Mouse (Mus musculus) spleen, adult 12 weeks (tissue): ENCODE data around the gene Tbc1d16.
A peak's percentile ranks its signal among the peaks of the same experiment; 100 is the strongest.
"Not testable (repeated sequence)": the region's sequence is repeated elsewhere in the genome, so short reads cannot be mapped to it uniquely, and the experiment has no call there.

Experiments
- DNase-seq: peaks from one replicate; pipeline ENCODE4 v3.0.0; 2022; ENCODE audit warnings: low spot score

Gene Tbc1d16

DNA sequence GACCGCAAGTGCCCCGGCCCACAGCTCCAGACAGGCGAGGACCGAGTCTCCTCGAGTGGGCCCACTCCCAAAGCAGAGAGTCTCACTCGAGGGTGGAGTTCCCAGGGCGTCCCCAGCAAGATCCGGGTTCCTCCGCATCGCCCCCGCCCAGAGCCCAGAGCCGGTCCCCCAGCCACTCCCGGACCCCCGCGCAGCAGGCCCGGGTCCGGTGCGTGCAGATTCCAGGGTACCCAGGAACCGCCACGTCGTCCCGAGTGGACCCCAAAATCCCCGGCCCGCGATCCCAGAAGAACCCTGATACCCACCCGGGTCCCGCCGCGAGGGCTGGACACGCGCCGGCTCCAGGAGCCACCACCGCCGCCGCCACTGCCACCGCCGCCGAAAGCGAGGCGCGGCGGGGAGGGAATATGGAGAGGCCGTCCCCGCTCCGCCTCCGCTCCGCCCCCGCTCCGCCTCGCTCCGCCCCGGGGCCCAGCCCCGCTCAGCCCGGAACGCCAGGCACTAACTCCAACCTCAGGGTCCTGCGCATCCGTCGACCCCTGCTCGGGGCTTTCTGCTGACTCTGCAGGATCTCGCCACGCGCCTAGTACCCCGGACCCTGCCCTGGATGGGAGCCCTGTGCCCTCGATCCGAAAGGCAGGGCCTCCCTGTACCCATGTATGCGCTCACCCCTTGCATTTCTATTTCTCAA is at the start of gene Tbc1d16, which contains the start of gene Ccdc40:
Gene Tbc1d16 (minus strand): TSS at position 409 of the 691 bp plus-strand sequence.
Gene Ccdc40 (plus strand): TSS at position 482 of the 691 bp plus-strand sequence.
- peak; percentile 36 for DNase-seq

DNA sequence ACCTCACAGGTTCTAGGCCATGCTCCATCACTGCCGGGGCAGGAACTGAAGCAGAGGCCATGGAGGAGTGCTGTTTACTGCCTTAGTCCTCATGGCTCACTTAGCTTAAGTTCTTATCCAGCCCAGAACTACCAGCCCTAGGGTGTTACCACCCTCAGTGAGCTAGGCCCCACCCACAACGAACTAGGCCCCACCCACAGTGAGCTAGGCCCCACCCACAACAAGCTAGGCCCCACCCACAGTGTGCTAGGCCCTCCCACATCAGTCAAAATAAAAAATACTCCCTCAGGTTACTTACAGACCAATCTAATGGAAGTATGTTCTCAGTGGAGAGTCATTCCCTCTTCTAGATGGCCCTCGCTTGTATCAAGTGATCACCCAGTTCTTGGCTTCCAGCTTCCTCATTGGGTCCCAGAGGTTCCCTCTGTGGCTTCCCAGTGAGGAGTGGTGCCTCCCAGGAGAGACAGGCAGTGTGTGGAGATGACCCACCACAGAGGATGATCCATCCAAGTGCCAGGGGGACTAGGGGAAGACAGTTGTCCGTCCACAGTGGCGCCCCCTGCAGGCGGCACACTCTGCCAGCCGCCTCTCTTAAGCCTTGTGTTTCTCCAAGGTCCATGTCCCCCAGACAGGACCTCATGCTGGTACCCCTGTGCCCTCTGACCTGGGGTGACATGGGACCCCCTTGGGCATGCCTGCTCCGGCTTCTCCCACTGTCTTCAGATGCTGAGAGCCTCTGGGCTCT is 45.1 kb upstream of the Tbc1d16 start:
- DNase-seq, result no peak

DNA sequence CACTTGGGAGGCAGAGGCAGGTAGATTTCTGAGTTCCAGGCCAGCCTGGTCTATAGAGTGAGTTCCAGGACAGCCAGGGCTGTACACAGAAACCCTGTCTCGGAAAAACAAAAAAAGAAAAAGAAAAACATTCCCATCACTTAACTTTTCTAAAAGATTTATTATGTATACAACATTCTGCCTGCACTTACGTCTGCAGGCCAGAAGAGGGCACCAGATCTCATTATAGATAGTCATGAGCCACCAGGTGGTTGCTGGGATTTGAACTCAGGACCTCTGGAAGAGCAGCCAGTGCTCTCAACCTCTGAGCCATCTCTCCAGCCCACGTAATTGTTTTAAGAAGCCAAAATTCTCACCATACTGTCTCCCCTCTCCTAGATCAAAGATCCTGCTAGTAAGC is 44.2 kb upstream of the Tbc1d16 start:
- DNase-seq, result not testable (repeated sequence)

DNA sequence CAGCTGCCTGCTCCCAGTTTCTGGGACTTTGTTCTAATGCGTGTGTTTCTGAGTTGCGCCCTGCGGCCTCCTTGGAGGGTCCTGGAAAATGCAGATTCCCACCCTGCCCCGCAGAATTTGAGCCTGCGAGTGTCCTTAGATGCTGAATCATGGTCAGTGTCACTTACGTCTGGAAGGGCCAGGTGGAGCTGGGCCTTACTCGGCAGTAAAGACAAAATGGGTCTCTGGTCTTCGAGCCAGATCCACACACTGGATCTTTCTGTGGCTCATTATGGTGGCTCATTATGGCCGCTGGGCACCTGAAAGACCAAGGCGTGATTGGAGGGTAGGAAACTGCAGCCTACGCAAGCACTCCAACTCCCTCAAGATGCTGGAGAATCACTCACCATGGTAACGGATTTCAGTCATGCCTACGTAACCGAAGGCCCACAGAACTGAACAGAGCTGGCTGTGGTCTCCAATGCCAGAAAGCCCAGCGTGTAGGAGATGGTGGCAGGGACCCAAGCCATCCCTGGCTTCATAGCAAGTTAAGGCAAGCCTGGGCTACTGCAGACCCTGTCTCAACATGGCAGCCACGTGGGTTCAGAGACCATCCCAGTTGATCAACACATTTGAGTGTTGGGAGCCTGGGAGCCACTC is 40.4 kb upstream of the Tbc1d16 start:
- no peak for DNase-seq

DNA sequence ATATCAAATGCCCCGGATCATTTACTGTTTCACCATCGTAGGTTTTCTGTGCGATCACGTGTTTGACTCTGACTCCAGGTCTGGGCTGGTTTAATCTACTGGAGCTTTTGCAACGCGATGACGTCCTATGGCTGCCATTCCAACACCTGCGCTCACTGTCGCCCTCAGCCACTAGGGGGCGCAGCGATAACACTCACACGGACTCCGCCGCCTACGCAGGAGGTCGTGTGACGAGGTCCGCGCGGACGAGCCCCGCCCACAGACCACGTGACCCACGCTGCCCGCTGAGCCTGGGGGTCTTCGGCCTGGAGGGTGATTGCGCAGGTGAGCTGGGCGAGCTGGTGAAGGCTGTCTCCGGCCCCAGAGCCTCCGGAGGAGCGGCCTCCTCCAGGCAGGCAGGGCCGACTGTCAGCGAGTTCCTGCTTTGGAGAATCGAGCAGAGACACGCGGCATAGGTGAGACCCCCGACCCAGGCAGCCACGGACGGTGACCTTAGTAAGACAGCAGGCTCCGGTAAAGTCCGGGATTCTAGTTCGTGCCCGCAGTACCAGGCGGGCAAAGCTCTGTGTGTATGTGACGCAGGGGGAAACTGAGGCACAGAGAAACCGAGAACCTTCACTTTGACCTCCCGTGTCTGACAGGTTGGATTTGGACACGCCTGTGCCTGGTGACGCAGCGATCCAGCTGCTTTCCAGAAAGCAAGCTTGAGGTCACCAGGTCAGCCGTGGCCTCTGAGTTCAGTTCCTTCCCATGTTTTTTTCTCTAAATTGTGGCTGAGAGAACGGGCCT is 39.7 kb upstream of the Tbc1d16 start, which contains the start of gene Gaa:
Gene Gaa (plus strand): TSS at position 120 of the 789 bp plus-strand sequence.
- DNase-seq, result peak; percentile 90

DNA sequence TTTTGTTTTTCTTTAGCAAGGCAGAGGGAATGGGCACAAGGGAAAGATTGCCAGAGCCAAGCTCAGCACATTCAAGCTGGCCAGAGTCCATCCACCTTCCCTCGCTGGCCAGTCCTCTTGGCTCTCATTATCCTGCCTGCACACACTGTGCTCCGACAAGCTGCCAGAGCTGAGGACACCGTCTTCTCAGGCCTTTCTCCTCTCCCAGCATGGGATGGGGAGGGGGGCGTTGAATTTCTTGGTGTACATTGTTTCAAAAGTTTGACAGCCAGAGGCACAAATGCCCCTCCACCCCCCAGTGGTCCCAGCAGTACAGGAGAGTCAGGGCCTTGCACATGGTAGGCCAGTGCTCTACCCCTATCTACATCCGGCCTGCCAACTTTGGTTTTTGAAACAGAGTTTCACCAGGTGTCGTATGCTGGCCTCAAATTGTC is 39.0 kb upstream of the Tbc1d16 start:
- DNase-seq, result no peak

DNA sequence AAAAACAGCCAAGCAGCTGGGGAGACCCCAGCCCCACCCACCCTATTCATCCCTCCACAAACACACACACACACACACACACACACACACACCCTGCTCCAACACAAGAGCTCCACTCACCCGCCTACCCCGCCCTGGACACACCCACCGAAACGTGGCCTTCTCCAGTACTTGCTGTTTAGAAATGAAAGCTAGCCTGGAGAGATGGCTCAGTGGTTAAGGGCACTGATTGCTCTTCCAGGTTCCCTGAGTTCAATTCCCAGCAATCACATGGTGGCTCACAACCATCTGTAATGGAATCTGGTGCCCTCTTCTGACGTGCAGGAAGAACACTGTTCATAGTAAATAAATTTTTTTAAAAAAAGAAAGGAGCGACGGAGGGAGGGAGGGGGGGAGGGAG is 37.5 kb upstream of the Tbc1d16 start:
- DNase-seq, result no peak

DNA sequence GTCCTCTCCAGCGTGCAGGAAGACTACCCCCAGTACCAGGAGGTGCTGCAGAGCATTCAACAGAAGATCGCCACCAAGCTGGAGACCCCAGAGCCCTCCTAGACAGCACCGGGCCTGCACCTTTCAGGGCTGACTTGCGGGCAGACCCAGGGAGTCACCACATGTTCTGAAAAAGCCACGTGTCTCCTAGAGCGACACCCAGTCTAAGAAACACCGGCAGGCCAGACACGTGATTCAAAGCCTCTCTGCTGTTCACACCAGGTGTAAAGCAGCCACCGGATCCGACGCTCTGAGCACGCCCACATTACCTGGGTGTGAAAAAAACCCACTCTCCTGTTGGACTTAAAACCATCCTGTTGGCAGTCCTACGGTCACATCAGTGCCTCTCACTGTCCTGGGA is 36.1 kb upstream of the Tbc1d16 start:
- no peak for DNase-seq

DNA sequence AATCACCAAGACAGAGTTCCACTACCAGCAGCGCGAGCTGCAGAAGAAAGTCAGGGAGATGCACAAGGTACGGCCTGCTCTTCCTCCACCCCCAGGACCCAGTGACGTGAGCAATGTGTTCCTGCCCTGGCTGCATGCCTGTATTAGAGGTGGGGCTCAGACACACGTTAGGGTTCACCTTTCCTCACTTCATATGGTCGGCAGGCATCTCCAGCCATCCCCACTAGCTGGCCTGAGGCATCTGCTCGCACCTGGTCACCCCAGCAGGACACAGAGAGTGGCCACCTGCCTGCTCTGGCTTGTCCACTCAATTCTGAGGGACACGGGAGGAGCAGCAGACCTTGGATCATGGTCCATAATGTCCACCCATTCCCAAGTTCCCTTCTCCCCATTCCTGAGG is 31.7 kb upstream of the Tbc1d16 start:
- DNase-seq, result no peak

DNA sequence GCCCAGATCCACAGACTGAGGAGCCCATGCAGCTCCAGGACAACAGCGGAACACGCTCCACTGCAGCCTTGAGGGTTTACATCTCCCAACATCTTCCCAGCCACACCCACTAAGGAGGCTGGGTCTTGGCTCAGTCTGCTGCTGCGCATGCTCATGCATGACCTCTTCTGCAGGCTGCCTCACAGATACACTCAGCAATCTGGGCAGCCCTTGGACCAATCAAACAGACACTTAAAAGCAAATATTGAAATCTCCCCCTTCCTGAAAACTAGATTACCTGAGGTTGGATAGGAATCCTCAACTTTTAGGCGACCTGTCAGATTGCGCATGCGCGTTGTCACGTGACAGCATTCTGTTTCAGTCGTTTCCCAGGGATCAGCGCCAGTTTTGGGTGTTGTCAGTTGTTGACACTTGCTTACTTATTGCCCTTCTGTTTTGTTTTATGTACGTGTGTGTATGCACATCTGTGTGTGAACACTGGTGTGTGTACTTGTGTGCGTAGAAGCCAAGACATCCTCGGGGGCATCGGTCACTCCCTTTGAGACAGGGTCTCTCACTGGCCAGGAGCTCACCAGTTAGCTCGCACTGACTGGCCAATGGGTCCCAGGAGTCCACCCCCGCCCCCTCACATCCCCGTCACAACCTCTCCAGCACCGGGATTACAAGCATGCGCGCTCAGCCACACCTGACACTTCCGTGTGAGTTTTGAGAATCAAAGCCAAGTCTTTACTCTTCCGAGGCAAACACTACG is 30.4 kb upstream of the Tbc1d16 start:
- DNase-seq, result peak; percentile 46

DNA sequence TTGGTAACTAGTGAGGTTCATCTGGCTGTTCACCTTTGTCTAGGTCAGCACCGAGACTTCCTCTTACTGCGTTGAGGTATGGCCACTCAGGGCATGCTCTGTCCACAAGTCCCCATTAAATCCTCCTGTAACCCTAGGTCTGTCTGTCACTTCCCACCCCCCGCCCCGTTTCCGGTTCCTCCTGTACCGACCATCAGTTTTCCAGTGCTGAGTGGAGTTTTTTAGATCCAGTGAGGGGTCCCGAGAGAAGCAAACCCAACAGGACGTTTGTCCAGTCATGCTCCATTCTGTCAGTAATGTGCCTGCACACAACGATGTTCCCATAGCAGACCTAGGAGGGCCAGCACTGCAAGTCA is 29.9 kb upstream of the Tbc1d16 start:
- no peak for DNase-seq

DNA sequence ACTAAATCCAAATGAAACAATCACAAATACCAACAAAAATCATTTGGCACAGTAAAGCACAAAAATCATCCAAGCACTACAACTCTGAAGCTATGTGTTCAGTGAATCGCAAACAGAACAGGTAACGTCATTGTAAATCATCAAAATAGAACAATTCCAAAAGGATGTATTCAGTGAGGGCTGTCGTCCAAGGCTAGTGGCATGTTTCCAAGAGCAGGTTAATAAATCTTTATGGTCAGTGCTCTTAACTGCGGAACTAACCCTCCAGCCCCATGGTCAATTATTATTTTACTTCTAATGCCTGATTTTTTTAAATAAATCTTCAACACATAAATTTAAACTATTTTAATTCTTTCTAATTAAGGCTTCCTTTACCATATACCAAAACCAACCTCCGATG is 28.3 kb upstream of the Tbc1d16 start:
- DNase-seq, result not testable (repeated sequence)

DNA sequence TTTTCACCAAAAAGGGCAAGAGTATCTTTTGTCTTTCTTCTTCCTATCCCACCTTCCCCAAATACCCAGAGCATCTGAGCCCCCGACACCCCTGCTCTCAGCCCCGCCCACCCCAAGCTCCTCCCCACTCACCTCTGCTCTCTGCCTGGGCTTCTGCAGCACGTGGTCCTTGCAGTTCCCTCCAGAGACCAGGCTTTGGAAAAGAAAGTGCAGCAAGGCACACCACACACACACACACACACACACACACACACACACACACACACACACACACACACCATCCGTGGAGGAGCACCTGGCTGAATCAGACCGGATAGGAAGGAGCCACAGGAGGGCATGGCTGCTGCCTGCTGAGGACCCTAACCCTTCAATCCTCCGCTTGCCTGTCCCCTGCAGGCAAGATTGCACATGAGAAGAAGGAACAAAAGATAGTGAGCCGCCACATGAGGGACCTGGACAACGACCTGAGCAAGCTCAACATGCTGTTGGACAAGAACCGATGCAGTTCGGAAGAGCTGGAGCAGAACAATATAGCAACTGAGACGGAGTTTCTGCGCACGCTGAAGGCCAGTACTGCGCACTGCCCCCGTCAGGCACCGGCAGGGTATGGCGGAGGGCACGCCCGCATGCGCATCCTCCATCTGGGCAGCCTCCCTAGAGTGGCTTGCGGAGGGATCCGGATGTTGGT is 24.7 kb upstream of the Tbc1d16 start:
- no peak for DNase-seq

DNA sequence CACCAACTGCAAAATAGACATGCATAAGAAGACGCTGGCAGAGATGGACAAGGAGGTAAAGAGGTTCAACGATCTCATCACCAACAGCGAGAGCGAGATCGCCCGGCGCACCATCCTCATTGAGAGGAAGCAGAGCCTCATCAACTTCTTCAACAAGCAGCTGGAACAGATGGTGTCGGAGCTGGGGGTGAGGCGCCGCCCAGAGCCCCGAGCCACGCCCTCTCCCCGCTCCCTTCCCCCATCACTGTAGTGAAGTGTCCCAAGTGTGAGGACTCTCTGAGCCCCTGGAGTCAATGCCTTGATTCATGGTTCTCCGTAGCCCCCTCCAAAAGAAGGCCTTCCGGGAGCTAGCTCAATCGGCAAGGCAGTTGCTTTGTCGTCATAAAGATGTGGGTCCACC is 22.7 kb upstream of the Tbc1d16 start:
- DNase-seq, result no peak

DNA sequence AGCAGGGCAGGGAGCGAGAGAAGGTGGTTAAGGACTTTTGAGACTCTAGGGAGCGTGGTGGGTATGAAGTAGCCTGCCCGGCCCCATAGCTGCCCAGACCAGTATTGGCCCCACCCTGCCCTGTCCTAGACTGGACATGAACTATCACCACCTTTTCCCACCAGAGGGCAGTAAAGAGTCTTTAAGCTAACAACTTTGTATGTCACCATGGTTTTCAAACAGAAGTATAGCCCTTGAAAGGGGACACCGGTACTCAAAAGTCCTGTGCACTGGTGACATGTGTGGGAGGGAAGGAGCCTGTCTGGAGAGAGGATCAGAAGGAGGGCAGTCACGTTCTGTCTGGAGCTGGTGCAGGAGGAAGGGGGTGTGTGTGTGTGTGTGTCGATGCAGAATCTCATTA is 20.7 kb upstream of the Tbc1d16 start:
- DNase-seq, result no peak

DNA sequence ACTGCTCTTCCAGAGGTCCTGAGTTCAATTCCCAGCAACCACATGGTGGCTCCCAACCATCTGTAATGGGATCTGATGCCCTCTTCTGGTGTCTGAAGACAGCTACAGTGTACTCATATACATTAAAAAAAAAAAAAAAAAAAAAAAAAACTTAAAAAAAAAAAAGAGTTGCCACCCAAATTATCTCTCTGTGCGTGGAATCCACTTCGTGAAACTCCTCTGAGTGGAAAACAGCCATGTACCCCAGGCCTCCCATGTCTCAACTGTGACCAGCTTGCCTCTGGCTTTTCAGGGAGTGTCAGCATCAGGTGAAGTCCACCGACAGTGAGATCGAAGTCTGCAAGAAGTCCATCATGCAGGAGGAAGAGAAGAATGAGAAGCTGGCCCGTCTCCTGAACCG is 17.2 kb upstream of the Tbc1d16 start:
- DNase-seq, result not testable (repeated sequence)

DNA sequence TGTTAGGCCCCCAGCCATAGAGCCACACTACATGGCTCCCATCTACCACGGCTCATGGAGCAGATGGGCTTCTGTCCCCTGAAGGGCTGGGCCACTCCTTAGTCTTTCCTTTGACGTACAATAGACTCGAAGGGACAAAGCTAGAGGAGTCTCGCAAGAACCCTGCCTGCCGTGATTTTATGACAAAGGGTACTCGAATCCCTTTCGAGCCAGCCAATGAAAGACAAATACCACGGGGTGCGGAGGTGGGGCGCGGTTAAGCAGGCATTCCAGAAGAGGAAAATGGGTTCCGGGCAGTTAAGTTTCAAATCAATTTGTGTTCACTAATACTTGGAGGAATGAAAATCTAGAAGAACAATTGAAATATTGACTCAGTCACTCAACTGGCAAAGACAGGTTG is 11.2 kb upstream of the Tbc1d16 start:
- no peak for DNase-seq

DNA sequence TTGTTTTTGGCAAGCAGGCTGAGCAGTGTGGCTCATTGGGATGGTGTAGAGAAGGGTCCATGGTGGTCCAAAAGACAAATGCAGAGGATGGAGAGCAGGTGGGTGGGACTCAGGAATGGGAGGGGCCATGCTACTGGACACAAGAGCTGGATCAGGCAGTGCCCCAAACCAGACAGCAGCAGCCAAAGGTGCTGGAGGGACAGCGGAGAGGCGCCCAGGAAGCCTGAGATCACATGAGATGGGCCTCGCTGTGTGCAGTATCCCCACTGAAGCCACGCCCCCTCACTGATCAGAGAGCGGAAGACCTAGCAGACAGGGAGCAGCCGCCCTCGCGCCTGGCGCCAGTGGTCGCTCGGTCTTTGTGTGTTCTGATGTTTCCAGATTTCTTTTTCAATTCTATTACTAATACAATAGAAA is 10.0 kb upstream of the Tbc1d16 start:
- peak; percentile 39 for DNase-seq

DNA sequence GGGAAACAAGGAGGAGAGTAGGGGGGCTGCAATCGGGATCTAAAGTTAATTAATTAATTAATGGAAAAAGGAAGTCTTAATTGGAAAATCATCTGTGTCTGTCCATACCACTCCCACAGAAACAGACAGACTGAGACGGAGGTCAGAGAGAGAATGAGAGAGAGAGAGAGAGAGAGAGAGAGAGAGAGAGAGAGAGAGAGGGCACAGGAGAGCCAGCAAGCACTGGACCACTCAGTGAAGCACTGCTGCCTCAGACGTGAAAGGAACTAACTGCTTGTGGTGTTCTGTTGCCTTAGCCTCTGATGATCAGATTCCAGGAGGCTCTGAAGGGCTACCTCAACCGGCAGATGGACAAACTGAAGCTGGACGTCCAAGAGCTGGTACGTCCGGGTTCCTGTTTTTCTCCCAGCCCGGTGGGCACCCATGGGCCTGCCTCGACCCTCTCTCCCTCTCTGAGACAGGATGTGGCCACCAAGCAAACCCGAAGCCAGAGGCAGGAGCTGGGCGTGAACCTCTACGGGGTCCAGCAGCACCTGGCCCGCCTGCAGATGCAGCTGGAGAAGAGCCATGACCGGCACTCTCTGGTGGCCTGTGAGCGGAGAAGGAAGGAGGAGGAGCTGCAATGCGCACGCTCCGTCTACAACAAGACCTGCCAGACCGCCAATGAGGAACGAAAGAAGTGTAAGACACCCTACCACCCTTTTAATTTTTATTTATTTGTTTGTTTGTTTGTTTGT is 9.4 kb upstream of the Tbc1d16 start:
- DNase-seq, result no peak

DNA sequence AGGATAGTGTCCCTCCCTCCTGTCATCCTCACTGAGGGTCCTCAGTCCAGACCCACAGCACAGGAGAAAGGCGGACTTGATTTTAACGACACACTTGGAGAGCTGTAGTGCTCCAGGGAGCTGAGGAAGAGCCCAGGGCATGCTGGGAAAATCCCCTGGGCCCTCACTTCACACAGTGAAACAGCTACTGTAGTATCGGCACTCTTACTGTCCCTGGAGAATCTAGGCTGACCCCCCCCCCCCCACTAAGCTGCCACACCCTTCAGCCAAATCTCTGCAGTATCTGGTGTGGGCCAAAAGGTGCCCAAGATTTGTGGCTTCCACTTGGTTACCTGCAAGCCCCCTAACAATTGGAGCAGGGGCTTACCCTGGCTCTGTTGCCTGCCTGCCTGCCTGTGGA is 8.7 kb upstream of the Tbc1d16 start:
- no peak for DNase-seq
